Mouse (Mus musculus) heart, adult 11 months (tissue): ENCODE measurements around the gene Ripor2.

ENCODE experiments used
- DNase-seq: peaks from one replicate; pipeline ENCODE4 v3.0.0; 2022

Ripor2 gene

DNA sequence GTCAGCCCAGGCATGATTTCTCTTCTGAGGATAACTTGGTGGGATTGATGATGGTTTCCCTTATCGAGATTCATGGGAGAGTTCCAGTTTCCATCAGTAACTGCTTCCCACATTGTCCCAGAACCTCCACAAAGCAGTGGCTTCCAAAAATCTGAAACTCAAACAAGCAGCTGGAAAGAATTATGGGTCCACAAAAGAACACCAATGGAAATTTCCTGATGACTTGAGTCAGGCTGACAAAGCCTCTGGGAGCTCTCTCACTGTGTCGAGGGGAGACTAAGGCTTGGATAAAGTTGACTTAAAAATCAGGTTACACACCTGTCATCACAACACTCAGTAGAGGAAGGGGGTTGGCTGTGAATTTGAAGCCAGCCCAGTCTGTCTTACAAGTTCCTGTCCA lies 67.1 kb downstream of the Ripor2 start:
- no peak for DNase-seq

GRCm38 (mm10) chr13:24651018-24651417 lies 69.0 kb downstream of the Ripor2 start:
- DNase-seq: no peak

DNA sequence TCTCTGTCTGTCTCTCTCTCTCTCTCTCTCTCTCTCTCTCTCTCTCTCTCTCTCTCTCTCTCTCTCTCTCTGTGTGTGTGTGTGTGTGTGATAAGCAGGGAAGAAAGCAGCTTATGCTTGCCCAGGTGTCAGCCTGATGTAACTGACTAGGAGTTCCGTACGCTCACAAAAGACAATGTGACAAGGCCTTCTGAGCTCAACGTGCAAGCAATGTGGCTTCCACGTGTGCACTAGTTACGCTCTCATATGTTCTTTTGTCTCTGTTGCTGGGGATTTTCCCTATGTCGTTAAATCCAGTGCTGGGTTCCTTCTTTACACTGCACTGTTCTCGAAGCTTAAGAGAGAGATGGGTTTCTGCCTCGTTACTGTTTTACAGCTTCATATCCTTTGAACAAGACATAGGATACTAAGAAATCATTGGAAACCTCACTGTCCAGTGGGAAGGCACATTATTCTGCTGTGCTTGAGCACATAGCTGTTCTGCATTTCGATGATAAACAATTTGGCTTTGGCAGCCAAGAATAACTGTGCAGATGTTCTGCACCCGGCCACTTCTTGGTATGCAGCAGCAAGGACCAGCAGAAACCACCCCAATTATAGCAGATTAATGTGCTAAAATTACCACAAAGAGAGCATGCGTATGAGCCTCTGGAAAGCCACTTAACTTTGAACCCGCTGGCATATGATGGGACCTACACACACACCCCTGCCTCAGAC lies 73.1 kb downstream of the Ripor2 start:
- DNase-seq: no peak

DNA sequence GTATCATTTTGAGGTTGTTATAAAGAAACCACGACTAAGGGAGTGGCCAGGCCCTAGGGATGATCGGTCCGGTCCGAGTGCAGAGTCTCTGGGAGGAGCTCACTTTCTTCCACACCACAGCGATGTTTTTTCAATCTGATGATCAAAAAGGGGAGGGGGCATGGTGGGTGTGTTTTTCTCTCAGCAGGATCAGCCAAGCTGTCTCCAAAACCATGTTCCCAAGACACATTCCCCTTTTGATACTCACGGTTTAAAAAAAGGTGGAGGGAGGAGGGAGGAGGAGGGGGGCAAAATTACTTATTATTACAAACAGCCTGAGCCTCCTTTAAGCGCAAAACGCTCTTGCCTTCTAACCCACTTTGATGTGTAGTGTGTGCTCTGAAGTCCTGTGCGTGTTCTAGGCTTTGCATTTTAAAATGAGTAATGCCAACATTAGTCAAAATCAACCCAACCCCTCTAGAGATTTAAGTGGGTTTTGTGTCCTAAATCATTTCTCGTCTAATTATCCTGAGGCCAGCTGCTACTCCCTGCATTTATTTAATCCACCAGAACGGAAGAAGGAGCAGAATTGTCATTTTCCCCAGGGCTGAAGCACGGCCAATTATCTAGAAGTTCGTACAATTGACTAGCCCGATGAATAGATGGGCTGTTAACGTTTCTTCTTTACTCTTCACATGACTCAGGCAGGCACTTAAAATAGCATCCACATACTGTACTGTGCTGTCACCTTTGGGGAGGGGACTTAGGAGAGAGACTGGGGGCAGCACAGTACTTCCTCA lies 74.9 kb downstream of the Ripor2 start:
- no peak for DNase-seq

- no peak for DNase-seq
Observed at GRCm38 (mm10) chr13:24666763-24667162, 84.8 kb downstream of the Ripor2 start.

GRCm38 (mm10) chr13:24668556-24668955 lies 86.6 kb downstream of the Ripor2 start:
- DNase-seq: no peak

- no peak for DNase-seq
Observed at GRCm38 (mm10) chr13:24670676-24671075, 88.7 kb downstream of the Ripor2 start.

DNA sequence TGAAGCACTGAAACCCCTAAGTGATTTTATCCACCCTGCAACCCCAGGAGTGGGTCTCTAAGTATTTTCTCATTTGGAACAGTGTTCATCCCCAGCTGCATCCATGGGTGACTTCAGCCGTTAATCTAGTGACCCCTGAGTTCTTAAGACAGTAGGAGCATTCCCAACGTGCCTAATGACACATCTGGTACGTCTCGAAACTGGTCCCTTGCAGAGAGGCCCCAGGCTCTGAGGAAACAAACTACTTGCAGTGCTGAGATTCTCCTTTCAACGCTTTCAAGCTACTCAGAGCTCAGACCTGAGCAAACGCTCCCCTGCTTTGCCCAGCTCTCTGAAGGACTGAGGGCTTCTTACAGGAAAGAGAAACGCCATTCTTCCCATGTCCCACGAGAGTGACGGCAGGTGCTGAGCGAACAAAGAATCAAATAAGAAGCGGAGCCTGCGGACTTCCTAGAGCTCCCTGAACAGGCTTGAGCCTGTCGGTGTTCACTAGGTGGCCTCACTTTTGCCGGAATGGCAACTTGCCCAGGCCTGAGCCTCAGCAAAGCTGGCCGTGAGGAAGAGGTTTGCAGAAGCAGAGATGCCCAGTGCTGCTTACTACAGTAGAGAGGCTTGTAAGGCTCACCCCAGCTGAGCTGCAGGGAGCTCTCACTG lies 97.2 kb downstream of the Ripor2 start:
- DNase-seq: no peak

DNA sequence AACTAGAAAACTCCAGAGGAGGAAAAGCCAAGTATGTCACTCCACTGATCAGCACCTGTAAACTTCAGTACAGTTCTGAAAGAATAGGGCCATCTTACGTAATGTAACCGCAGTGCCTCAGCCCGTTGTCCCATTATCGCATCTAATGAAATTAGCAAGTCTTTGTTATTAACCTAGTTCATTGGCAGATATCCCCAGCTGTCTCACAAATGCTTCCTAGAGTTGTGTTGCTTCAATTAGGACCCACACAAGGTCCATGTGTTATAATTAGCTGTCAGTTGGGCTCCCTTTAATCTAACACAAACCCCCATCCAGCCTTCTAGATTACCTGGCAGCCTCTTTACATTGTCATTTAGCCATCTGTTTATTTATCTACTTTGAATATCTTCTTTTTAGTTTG lies 99.0 kb downstream of the Ripor2 start:
- DNase-seq: no peak

DNA sequence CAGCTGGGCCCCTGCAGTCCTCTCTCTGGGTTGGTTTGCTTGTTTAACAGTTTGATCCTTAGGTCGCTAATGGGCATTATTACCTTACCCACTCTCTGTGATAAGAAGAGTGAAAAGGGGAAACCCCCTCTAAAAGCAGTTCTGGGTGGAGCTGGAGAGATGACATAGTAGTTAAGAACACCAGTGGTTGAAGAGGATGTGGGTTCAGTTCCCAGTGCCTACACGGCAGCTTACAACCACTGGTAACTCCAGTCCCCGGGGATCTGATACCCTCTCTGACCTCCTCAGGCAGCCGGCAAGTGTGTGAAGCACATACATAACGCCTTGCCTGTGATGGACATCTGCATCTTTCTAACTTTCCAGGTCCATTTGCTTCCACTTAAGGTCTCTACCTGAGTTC lies 100.4 kb downstream of the Ripor2 start:
- no peak for DNase-seq

GRCm38 (mm10) chr13:24684503-24684902 lies 102.5 kb downstream of the Ripor2 start:
- DNase-seq: no peak

DNA sequence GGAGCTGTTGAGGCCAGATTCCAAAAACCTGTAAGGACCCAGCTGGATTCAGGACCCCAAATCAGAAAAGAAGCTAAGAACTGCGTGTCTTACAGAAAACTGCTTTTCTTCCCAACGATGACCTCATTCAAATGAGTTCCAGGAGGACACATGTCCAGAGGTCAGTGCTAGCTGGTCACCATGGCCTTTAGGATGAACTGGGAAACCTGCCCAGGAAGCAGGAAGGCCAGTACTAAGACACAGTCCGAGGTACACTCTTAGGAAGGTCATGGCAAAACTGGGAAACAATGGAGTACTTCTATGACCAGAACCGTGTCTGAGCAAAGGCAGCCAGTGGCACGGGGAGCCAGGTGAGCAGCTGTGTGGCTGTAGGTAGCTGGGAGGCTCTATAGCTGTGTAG lies 103.9 kb downstream of the Ripor2 start:
- no peak for DNase-seq

GRCm38 (mm10) chr13:24686705-24687665 lies 105.0 kb downstream of the Ripor2 start:
- DNase-seq: peak; percentile 95

DNA sequence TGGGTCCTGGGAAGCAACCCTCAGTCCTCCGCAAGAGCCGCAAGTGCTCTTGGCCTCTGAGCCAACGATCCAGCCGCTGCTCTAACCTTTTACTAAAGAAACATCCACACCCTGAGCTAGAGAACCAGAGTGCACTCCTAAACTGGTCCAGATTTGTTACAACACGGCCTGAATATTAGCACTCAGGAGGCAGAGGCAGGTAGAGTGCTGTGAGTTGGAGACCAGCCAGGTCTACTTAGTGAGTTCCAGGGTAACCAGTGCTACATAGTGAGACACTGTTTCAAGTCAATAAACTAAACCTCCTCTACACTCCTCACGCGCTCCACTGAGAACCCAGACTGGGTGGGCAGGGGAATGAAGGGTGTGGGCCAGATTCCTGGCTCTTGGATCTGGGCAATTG lies 111.3 kb downstream of the Ripor2 start:
- no peak for DNase-seq

- DNase-seq: no peak
Observed at GRCm38 (mm10) chr13:24698746-24699145, 116.8 kb downstream of the Ripor2 start.

DNA sequence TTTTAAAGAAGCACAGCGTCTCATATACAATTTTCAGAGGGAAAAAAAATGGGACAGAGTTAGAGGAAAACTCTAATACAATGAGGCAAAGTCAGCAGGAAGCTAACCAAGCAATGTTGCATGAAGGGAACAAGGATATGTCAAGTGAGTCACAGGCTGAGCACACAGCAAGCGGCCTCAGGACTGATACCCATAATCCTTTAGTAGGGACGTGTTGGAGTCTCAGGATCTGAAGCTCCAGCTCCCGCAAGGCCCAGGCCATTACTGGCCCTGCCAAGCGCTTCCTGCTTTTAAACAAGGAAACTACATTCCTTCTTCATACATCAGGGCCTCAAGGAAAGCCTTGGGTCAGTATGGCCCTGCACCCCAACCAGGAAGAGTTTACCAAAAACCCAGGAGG lies 120.1 kb downstream of the Ripor2 start:
- DNase-seq: peak; percentile 52

DNA sequence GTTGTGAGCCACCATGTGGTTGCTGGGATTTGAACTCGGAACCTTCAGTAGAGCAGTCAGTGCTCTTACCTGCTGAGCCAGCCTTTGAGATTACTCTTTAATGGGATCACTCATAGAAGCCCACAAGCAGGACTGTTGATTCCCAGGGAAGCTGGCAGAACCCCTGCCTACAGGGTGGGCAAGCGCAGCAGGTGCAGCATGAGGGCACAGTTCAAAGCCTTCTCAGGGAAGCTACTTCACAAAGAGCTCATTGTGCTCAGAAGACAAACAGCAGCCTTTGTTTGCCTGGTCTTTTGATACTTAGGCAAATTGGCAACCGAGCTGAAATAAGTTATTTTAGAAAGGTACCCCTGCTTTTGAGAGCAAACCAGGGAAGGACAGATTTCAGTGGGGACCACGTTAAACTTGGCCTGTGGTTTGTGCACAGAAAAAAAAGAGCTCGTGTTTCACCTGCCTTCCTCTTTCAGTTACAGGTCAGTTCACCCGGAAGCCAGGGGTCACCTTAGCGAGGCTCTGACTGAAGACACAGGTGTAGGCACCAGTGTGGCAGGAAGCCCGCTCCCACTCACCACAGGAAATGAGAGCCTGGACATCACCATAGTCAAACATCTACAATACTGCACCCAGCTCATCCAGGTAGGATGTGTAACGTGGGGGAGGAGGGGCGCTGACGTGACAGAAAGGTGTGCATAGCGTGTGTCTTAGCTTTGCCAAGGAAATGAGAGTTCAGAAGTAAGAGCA lies 127.8 kb downstream of the Ripor2 start:
- peak; percentile 74 for DNase-seq

GRCm38 (mm10) chr13:24710968-24711367 lies 129.0 kb downstream of the Ripor2 start:
- DNase-seq: peak; percentile 94

GRCm38 (mm10) chr13:24712581-24713130 lies 130.7 kb downstream of the Ripor2 start:
- peak; percentile 94 for DNase-seq

DNA sequence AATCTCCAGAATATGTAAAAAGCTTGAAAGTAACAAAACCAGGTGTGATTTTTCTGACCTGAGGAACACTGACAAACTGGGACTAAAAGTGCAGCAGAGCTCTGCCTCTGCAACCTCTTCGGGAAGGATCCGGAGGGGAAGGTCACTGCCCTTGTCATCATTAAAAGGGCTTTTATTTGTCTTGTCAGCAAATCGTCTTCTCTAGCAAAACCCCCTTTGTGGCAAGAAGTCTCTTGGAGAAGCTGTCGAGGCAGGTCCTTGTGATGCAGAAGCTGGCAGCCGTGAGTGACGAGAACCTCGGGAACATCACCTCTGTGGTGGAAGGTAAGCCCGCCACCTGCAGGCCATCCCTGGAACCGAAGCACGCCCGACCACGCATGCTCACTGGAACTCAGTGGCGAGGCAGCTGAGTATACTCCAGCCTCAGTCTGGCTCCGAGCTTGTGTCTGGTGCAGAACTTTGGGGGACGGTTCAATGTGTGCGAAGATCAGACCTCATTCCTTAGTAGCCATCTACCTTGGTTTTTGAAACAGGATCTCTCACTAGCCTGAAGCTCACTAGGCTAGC lies 131.5 kb downstream of the Ripor2 start:
- peak; percentile 97 for DNase-seq

DNA sequence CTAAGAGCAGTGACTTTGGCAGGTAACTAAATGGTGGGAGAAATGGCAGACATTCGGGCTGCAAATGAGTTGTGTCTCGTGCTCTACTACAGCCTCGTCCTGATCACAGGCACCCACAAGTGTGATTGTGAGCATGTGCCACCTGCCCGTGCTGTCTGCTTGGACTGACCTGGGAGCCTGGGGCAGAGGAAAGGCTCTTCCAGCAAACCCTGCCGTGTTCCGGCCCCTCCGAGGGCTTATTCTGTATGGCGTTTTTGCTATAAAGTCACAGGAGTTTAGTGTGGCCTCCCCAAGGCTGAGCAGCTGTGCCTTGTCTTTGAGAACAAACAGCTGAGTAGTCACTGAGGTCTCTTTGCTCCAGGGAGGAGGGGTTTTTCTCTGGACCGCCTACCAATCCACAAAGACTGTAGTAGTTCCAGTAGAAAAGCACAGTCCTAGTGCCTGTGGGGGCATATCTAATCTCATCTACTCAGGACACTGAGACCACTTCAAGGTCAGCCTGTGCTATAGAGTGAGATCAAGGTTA lies 132.4 kb downstream of the Ripor2 start:
- peak; percentile 75 for DNase-seq
